Mouse (Mus musculus) thymus, postnatal 10 days (tissue): ENCODE results near the gene Nfix.

Experiments used
- DNase-seq, 2 experiments: peaks; one replicate each; pipeline ENCODE4 v3.0.0; 2021; ENCODE audit warnings: low spot score in 2 of 2

Gene Nfix

GRCm38 (mm10) chr8:84738715-84739400 lies 61.3 kb downstream of the Nfix start:
- DNase-seq = no peak

GRCm38 (mm10) chr8:84738266-84738665 lies 61.9 kb downstream of the Nfix start:
- DNase-seq = no peak

DNA sequence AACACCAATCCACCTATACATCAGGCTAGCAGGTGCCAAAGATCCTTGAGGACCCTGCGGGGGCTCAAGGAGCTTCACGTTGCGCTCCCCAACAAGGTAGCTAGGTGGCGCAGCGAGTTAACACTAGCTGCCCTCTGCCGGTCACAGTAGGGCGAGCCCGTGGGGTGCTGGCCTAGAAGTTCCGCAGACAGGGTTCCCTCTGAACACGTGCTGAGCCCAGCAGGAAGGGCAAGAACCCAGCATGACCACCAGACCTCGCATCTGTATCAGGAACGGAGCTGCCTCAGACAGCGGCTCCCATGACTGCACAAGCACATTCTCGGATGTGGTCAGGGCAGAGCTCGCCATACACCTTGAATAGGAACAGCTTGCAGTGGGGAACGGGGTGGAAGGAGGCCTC lies 62.5 kb downstream of the Nfix start:
- peak; percentile 69 to 85 for DNase-seq

GRCm38 (mm10) chr8:84736521-84736920 lies 63.6 kb downstream of the Nfix start:
- no peak for DNase-seq

DNA sequence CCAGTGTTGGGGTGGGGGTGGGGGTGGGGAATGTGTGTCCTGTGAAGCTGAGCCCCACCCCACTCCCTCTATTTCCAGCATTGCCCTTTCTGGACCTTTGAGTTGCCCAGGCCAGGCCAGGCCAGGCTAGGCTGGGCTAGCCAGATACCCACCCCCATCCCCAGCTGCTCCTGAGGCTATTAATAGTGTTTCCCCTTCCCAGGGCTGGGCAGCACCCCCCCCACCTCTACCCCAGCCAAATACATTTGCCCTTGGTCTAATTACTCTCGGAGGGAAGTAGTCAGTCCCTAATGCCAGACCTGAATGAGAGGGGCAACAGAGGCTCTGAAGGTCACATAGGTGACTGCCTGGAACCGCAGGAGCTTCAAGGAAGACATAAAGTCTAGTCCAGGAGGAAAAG lies 64.5 kb downstream of the Nfix start:
- no peak for DNase-seq

DNA sequence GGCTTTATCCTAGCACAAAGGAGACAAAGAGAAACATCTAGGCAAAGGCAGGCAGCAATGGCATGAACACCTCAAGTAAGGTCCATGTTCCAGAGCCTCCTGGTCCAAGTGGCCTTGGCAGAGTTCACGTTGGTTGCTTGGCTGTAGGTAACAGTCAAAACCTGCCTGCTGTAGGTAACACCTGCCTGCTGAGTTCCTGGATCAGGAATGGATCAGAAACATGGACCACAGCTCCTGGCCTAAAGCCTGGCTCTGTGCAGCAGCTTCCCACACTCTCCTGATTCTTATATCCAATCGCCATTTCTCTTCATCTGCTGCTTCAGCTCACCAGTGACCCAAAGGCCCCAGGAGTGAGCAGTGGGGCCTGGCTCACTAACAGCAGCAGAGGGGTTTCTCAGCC lies 65.5 kb downstream of the Nfix start:
- no peak for DNase-seq

- DNase-seq = no peak
These were observed 66.2 kb downstream of the Nfix start for GRCm38 (mm10) chr8:84733959-84734358.

- DNase-seq = no peak
These were observed 67.1 kb downstream of the Nfix start for GRCm38 (mm10) chr8:84732996-84733395.

- DNase-seq = no peak
These were observed 67.6 kb downstream of the Nfix start for GRCm38 (mm10) chr8:84732545-84732944.

DNA sequence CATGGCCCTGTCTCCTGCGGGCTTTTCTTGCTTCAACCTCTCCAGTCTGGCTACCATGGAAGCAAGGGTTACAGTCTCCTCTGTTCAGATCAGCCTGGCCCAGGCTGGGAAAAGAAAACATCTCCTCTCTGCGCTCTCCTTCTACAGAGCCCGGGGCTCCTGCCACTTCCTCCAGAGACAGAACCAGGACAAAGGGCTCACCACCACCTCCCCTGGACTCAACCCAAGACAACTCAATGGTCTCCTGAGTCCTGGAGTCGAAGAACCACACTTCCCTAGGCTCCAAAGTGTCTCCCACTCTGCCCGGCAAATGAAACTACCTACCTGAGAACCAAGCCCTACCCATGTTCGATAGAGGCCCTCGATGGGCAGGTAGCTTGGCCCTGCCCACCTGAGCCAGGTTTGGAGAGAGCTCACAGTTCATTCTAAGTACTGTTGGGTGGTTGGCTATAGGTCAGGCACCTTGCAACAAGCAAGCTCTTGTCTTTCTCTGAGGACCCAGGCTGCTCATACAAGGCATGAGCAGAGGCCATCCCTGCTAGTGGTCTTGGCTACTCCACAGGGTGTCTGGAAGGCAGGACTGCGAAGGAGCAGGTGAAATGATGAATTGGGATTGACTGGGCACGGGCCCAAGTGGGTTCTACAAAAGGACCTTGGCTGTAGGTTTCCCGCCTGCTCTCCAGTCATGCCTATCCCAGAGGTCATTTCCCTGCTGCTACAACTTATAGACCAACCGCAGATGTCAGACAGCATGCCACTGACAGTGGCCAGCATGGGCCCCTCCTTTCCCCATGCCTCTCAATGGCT lies 68.6 kb downstream of the Nfix start:
- DNase-seq = no peak

GRCm38 (mm10) chr8:84730541-84731370 lies 69.4 kb downstream of the Nfix start:
- DNase-seq = no peak

- no peak for DNase-seq
These were observed 70.2 kb downstream of the Nfix start for GRCm38 (mm10) chr8:84729921-84730362.

DNA sequence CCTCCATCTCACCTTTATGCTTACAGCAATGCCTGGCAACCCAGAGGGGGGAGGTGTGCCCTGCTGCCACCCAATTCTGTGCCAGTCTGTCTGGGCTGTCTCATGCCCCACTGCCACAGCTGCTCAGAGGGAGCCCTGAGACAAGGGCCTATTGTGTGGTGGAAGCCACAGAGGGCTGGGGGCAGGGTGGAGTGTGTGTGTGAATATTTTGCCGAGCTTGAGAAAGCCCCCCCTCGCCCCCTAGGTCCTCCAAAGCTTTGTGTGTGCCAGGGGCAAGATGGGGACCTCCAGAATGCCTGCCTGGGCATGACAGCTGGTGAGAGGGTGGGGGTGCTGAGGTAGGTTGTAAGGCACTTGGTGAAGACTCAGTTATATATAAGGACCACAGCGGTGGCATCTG lies 71.7 kb downstream of the Nfix start:
- DNase-seq = no peak

GRCm38 (mm10) chr8:84725941-84726259 lies 74.2 kb downstream of the Nfix start:
- DNase-seq = no peak

GRCm38 (mm10) chr8:84725246-84725940 lies 74.8 kb downstream of the Nfix start:
- DNase-seq = no peak

- no peak for DNase-seq
These were observed 75.5 kb downstream of the Nfix start for GRCm38 (mm10) chr8:84724683-84725082.

- DNase-seq = no peak
These were observed 76.6 kb downstream of the Nfix start for GRCm38 (mm10) chr8:84723571-84723900.

- DNase-seq = peak; percentile 40 to 49
These were observed 77.1 kb downstream of the Nfix start, which contains the start of gene G430095P16Rik for GRCm38 (mm10) chr8:84722850-84723570. Gene G430095P16Rik (plus strand): TSS chr8:84723007.

DNA sequence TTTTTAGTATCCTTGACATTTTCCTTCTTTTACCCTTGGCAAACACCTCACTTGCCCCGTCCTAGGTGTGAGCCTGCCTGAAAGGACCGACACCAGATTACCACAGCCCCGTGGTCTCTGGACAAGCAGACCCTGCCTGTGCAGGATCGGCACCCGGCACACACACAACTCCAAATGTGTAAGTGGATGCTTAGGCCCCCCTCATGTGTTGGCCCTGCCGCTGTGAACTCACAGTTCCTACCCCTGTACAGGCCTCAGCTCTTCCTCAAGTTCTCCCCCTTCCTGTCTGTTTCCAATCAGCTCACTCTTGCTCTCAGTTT lies 77.7 kb downstream of the Nfix start:
- DNase-seq = no peak

- no peak for DNase-seq
These were observed 81.0 kb downstream of the Nfix start for GRCm38 (mm10) chr8:84718959-84719690.

DNA sequence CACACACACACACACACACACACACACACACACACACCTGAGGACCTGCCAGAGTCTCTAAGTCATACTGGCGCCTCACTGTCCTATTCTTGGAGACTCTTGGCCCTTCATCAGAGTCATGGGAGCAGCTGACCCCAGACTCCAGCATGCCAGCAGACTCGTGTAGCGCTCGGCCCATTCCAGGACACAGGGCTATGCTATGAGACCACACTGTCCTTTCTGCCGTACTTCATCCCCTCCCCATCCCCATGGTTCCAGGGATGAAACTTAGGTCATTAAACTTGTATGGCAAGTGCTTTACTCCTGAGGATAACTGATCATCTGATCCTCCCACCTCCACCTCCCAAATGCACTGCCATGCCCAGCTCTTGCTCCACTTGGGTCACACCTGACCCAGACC lies 81.7 kb downstream of the Nfix start:
- DNase-seq = no peak
